Mouse (Mus musculus) forebrain, embryonic 15.5 days (tissue): Measurements from ENCODE around the gene Cldn14. TPM values are rescaled to one million over a fixed set of nuclear protein-coding genes. Genes with fewer than 3 reads are reported as not detected.

ENCODE experiments used
- polyA plus RNA-seq: library from polyadenylated mRNA; unstranded; fragments of >200 nt; fragmentation: Nextera tagmentation; extraction: Ambion mirVana; gene quantifications from 2 replicates; pipeline ENCODE4 v1.2.1, GENCODE M21; 2015

Gene Cldn14
- polyA plus RNA-seq, 1 experiment from 2014 or later: not detected

Other genes with a start within 250 kb of the Cldn14 start
- gene Morc3, start 176.7 kb downstream of the Cldn14 start, polyA plus RNA-seq: 36.3 and 41.5 TPM in 2 replicates
- 42.0 and 44.4 TPM in 2 replicates for gene Chaf1b, start 124.9 kb downstream of the Cldn14 start, polyA plus RNA-seq
- gene Sim2, start 76.1 kb upstream of the Cldn14 start, polyA plus RNA-seq: 0.04 TPM in 1 of 2 replicates, not detected in the other